Mouse (Mus musculus): ENCODE data around the gene Nme7. TPM values are rescaled to one million over a fixed set of nuclear protein-coding genes. Genes with fewer than 3 reads are reported as not detected.

Nme7 gene
- total RNA-seq (2022) = 10 to 100 TPM; 22.7 to 32.0 (median 28.0) TPM

- DNase-seq (ENCODE audit: low spot score in 2 of 2) = no peak
Observed at GRCm38 (mm10) chr1:164303821-164304220, at the start of gene Nme7. Nme7 (plus strand) TSS chr1:164304121.

- no peak for DNase-seq (ENCODE audit: low spot score in 2 of 2)
Observed at GRCm38 (mm10) chr1:164254836-164255235, 49.1 kb upstream of the Nme7 start.

GRCm38 (mm10) chr1:164260171-164261028 is 43.5 kb upstream of the Nme7 start:
- no peak for DNase-seq (ENCODE audit: low spot score in 2 of 2)

- peak in 1 of 2 experiments; percentile 53 for DNase-seq (ENCODE audit: low spot score in 2 of 2)
Observed at GRCm38 (mm10) chr1:164261553-164261952, 42.4 kb upstream of the Nme7 start.

- DNase-seq (ENCODE audit: low spot score in 2 of 2) = no peak
Observed at GRCm38 (mm10) chr1:164270941-164271340, 33.0 kb upstream of the Nme7 start.

GRCm38 (mm10) chr1:164273659-164274058 is 30.3 kb upstream of the Nme7 start:
- DNase-seq (ENCODE audit: low spot score in 2 of 2) = no peak

- DNase-seq (ENCODE audit: low spot score in 2 of 2) = peak; percentile 94 to 96
Observed at GRCm38 (mm10) chr1:164275455-164275954, 28.4 kb upstream of the Nme7 start, which contains the start of gene Ccdc181. Ccdc181 (plus strand) TSS chr1:164275585.

- no peak for DNase-seq (ENCODE audit: low spot score in 2 of 2)
Observed at GRCm38 (mm10) chr1:164276552-164276951, 27.4 kb upstream of the Nme7 start.

- no peak for DNase-seq (ENCODE audit: low spot score in 2 of 2)
Observed at GRCm38 (mm10) chr1:164279332-164279731, 24.6 kb upstream of the Nme7 start.

GRCm38 (mm10) chr1:164284007-164284406 is 19.9 kb upstream of the Nme7 start:
- no peak for DNase-seq (ENCODE audit: low spot score in 2 of 2)

GRCm38 (mm10) chr1:164287406-164287805 is 16.5 kb upstream of the Nme7 start:
- DNase-seq (ENCODE audit: low spot score in 2 of 2) = no peak

- no peak for DNase-seq (ENCODE audit: low spot score in 2 of 2)
Observed at GRCm38 (mm10) chr1:164292040-164292439, 11.9 kb upstream of the Nme7 start.

GRCm38 (mm10) chr1:164294071-164294470 is 9.8 kb upstream of the Nme7 start:
- no peak for DNase-seq (ENCODE audit: low spot score in 2 of 2)

GRCm38 (mm10) chr1:164296473-164296872 is 7.4 kb upstream of the Nme7 start:
- DNase-seq (ENCODE audit: low spot score in 2 of 2) = no peak

GRCm38 (mm10) chr1:164301949-164302348 is 2.0 kb upstream of the Nme7 start:
- no peak for DNase-seq (ENCODE audit: low spot score in 2 of 2)

- peak; percentile 89 to 97 for DNase-seq (ENCODE audit: low spot score in 2 of 2)
Observed at GRCm38 (mm10) chr1:164307124-164307751, 3.3 kb downstream of the Nme7 start, which contains the start of gene Blzf1. Blzf1 (minus strand) TSS chr1:164307489.

- DNase-seq (ENCODE audit: low spot score in 2 of 2) = no peak
Observed at GRCm38 (mm10) chr1:164307922-164308321, 4.0 kb downstream of the Nme7 start.

GRCm38 (mm10) chr1:164314085-164314484 is 10.2 kb downstream of the Nme7 start:
- no peak for DNase-seq (ENCODE audit: low spot score in 2 of 2)

GRCm38 (mm10) chr1:164315266-164315665 is 11.3 kb downstream of the Nme7 start:
- no peak for DNase-seq (ENCODE audit: low spot score in 2 of 2)

GRCm38 (mm10) chr1:164316697-164317096 is 12.8 kb downstream of the Nme7 start:
- DNase-seq (ENCODE audit: low spot score in 2 of 2) = peak; percentile 45 to 74

- no peak for DNase-seq (ENCODE audit: low spot score in 2 of 2)
Observed at GRCm38 (mm10) chr1:164317261-164317660, 13.3 kb downstream of the Nme7 start.

GRCm38 (mm10) chr1:164318474-164318873 is 14.6 kb downstream of the Nme7 start:
- DNase-seq (ENCODE audit: low spot score in 2 of 2) = no peak
